Mouse (Mus musculus): ENCODE measurements around the gene Pik3r5. TPM values are rescaled to one million over a fixed set of nuclear protein-coding genes. Genes with fewer than 3 reads are reported as not detected.

The Pik3r5 gene
- polyA plus RNA-seq (2012; rRNA removed) (0.66 and 0.76 TPM in 2 replicates), polyA plus RNA-seq (2014; fragmentation: Nextera tagmentation; extraction: Ambion mirVana) (0.38 and 0.46 TPM in 2 replicates)

DNA sequence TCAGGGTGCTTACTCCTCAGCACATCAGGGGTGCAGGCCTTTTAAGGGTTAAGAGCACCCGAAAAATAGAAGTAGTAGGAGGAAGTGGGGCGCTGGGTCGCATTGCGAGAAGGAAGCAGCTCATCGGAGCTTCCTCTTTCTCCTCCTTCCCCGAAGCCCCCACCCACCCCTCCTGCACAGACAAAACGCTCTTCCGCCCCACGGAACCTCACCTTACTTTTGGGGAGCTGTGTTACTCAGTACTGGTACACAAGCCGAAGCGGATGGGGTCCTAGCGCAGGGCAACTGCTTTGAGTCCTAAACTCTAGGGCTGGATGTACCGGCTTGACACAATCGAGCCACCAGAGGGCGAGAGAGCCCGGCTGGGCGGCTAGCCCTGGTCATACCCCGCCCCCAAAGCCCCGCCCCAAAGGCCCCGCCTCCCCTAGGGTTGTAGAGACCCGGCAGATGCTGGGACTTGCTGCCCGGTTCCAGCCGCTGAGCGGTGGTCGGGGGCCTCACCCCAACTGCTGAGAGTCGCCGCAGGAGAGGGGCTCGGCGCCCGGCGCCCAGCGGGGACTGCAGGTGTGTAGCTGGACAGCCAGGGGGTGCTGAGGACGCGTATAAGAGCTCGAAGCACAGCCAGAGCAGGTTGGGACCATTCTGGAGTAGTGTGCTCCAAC is at the start of gene Pik3r5:
Gene Pik3r5, plus strand, starts transcription at position 423 of the 662 bp plus-strand sequence.
- no peaks in the 10 kb centered on the region for H3K36me3 ChIP-seq (replicated peaks; ENCODE audit: control insufficient read depth, insufficient read depth, low read depth)
- H3K9ac ChIP-seq (replicated peaks): no peak within 1 kb of the TSS
- 0 out of 4 replicates have a peak, but pooled peaks cover 0 to 2% of the 10 kb centered on the region in 2 experiments for H3K4me1 ChIP-seq (replicated peaks; ENCODE audit: control insufficient read depth in 2 of 2, insufficient read depth in 2 of 2, low read length in 1 of 2)
- peak within 1 kb of the TSS; percentile 36 for H3K4me2 ChIP-seq (ENCODE audit: low read depth)
- peaks cover 3% of the 10 kb centered on the region for H3K27me3 ChIP-seq (ENCODE audit: control insufficient read depth, insufficient read depth, low read length)
- H3K27ac ChIP-seq: no peak within 1 kb of the TSS
- peak within 1 kb of the TSS; percentile 36 to 50 for H3K4me3 ChIP-seq (ENCODE audit: insufficient read depth in 1 of 2, low read depth in 2 of 2, low read length in 2 of 2)
- peak; percentile 65 for ATAC-seq (ENCODE audit: insufficient read depth)
- TF ChIP-seq EP300 (IDR thresholded peaks at IDR 0.05; ENCODE audit: low read depth) (no peak), CTCF (IDR thresholded peaks at IDR 0.05; ENCODE audit: low read depth) (peak; percentile 70)
- H3K9me3 ChIP-seq (ENCODE audit: control insufficient read depth, low read length): no peaks in the 10 kb centered on the region
- WGBS (ENCODE audit: insufficient replicate concordance): 2% methylated on average over 34 of the region's 35 CpGs
- peak; percentile 40 to 46 (median 45) for DNase-seq (ENCODE audit: low read depth in 3 of 3, low spot score in 3 of 3)

DNA sequence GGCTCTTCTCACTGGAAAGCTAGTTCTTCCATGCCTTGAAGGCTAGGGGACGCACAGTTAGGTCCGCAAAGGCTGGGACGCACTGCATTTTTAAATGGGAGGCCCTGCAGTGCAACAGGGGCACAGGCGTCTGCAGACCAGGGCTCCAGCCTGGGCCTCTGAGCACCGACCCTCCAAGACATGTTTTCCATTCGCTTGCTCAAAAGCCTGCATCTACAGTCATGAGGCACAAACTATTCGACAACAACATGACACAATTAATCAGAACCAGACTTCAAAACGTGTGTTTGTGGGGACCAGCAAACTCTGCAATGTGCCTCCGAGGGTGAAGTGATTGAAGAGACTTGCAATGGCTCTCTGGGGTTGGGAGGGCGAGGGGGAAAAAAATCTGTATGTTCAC is 48.4 kb upstream of the Pik3r5 start:
- no peak for TF ChIP-seq CTCF (IDR thresholded peaks at IDR 0.05; ENCODE audit: low read depth)
- TF ChIP-seq EP300 (IDR thresholded peaks at IDR 0.05; ENCODE audit: low read depth): no peak
- no peak overlapping the region for H3K4me2 ChIP-seq (ENCODE audit: low read depth)
- H3K36me3 ChIP-seq (replicated peaks; ENCODE audit: control insufficient read depth, insufficient read depth, low read depth): no peaks in the 10 kb centered on the region
- DNase-seq (ENCODE audit: low read depth in 3 of 3, low spot score in 3 of 3) (no peak), ATAC-seq (ENCODE audit: insufficient read depth) (no peak)
- H3K4me3 ChIP-seq (ENCODE audit: insufficient read depth in 1 of 2, low read depth in 2 of 2, low read length in 2 of 2): no peak overlapping the region
- peaks cover 72% of the 10 kb centered on the region for H3K27me3 ChIP-seq (ENCODE audit: control insufficient read depth, insufficient read depth, low read length)
- H3K4me1 ChIP-seq (replicated peaks; ENCODE audit: control insufficient read depth in 2 of 2, insufficient read depth in 2 of 2, low read length in 1 of 2): no peaks in the 10 kb centered on the region
- WGBS (ENCODE audit: insufficient replicate concordance): 4% methylated on average over 10 of the region's 10 CpGs
- H3K27ac ChIP-seq: no peak overlapping the region
- H3K9me3 ChIP-seq (ENCODE audit: control insufficient read depth, low read length): no peaks in the 10 kb centered on the region
- no peak overlapping the region for H3K9ac ChIP-seq (replicated peaks)

DNA sequence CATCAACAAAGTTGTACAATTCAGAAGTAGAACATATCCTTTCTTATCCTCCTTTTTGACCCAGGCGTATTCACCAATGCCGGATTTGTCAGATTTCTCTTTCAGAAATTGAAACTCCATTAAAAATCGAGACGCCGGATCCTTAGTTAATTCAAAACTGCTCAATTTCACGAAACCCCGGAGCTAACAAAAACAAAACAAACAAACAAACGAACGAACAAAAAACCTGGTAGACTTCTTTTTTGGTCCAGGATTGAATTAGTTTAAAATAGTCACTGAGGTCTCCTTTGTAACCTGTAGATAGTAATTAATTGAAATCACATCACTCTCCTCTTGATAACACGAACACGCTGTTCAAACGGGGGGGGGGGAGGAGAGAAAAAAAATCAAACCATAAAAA is 47.8 kb upstream of the Pik3r5 start:
- Histone ChIP-seq H3K27ac (no peak overlapping the region), H3K4me1 (replicated peaks; ENCODE audit: control insufficient read depth in 2 of 2, insufficient read depth in 2 of 2, low read length in 1 of 2) (no peaks in the 10 kb centered on the region), H3K9me3 (ENCODE audit: control insufficient read depth, low read length) (no peaks in the 10 kb centered on the region), H3K27me3 (ENCODE audit: control insufficient read depth, insufficient read depth, low read length) (peaks cover 76% of the 10 kb centered on the region), H3K9ac (replicated peaks) (no peak overlapping the region), H3K36me3 (replicated peaks; ENCODE audit: control insufficient read depth, insufficient read depth, low read depth) (no peaks in the 10 kb centered on the region), H3K4me2 (ENCODE audit: low read depth) (no peak overlapping the region), H3K4me3 (ENCODE audit: insufficient read depth in 1 of 2, low read depth in 2 of 2, low read length in 2 of 2) (no peak overlapping the region)
- DNase-seq (ENCODE audit: low read depth in 3 of 3, low spot score in 3 of 3) (no peak), ATAC-seq (ENCODE audit: insufficient read depth) (no peak)
- no peak for TF ChIP-seq EP300 (IDR thresholded peaks at IDR 0.05; ENCODE audit: low read depth)
- TF ChIP-seq CTCF (IDR thresholded peaks at IDR 0.05; ENCODE audit: low read depth): no peak
- WGBS (ENCODE audit: insufficient replicate concordance): 8% methylated on average over 12 of the region's 12 CpGs

DNA sequence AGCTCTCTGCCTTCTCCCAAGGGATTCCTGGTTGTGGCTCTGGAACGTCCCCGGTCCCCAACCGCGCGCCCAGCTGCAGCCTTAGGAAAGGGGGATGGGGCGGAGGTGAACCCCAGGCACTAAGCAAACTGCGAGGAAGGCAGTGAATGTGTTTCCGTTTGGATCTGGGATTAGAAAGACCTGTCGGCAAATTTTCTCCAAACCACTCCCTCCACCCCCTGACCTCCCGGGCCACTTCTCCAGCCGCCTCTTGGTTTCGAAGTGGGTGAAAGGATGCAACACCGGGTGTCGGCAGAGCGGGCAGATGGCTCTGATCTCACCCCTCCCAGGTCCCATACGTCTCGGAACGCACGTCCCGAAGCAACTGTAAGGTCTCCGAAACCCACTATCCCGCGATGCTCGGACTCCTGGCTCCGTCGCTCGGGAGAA is 47.3 kb upstream of the Pik3r5 start:
- DNase-seq (ENCODE audit: low read depth in 3 of 3, low spot score in 3 of 3): no peak
- Histone ChIP-seq H3K36me3 (replicated peaks; ENCODE audit: control insufficient read depth, insufficient read depth, low read depth) (no peaks in the 10 kb centered on the region), H3K4me1 (replicated peaks; ENCODE audit: control insufficient read depth in 2 of 2, insufficient read depth in 2 of 2, low read length in 1 of 2) (no peaks in the 10 kb centered on the region), H3K4me2 (ENCODE audit: low read depth) (no peak overlapping the region), H3K4me3 (ENCODE audit: insufficient read depth in 1 of 2, low read depth in 2 of 2, low read length in 2 of 2) (no peak overlapping the region), H3K9me3 (ENCODE audit: control insufficient read depth, low read length) (no peaks in the 10 kb centered on the region), H3K27me3 (ENCODE audit: control insufficient read depth, insufficient read depth, low read length) (peaks cover 78% of the 10 kb centered on the region), H3K9ac (replicated peaks) (no peak overlapping the region), H3K27ac (no peak overlapping the region)
- 3% methylated on average over 27 of the region's 27 CpGs for WGBS (ENCODE audit: insufficient replicate concordance)
- no peak for ATAC-seq (ENCODE audit: insufficient read depth)
- no peak for TF ChIP-seq CTCF (IDR thresholded peaks at IDR 0.05; ENCODE audit: low read depth)
- no peak for TF ChIP-seq EP300 (IDR thresholded peaks at IDR 0.05; ENCODE audit: low read depth)

DNA sequence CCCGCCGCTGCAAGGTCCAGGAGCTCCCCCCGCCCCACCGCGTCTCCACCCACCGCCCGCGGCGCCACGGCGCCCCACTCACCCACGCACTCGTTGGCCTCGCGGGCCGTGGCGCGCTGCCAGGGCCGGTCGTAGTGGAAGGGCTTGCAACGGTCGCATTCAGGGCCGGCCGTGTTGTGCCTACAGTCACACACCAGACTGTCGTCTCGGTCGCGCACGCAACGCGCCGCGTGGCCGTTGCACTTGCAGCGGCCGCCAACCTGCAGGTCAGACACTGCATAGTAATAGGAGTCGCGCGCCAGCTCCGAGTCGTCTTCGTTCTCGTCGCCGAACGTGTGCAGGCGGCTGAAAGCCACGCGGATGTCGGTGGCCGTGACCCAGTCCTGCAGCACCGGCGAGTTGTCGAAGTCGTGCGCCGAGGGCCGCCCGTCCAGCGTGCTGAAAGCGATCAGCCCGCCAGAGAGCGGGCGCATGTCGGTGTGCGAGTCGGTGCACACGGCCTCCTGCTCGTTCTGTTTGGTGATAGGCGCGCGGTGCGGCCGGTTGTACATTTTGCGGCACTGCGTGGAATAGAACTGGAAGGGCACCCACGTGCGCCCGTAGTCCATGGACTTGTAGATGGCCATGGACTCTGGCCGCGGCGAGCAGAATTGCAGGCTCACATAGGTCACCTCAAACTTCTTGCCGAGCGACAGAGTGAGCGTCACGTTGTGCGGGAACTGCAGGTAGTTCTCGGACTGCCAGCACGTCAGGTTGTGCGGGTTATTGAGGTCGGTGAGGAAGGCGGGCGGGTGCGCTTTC is 46.7 kb upstream of the Pik3r5 start:
- no peaks in the 10 kb centered on the region for H3K9me3 ChIP-seq (ENCODE audit: control insufficient read depth, low read length)
- H3K4me3 ChIP-seq (ENCODE audit: insufficient read depth in 1 of 2, low read depth in 2 of 2, low read length in 2 of 2): peak overlapping the region in 1 of 2 experiments; percentile 16; a peak in 2 of 4 replicates
- peaks cover 77% of the 10 kb centered on the region for H3K27me3 ChIP-seq (ENCODE audit: control insufficient read depth, insufficient read depth, low read length)
- ATAC-seq (ENCODE audit: insufficient read depth) (no peak), DNase-seq (ENCODE audit: low read depth in 3 of 3, low spot score in 3 of 3) (no peak)
- H3K4me1 ChIP-seq (replicated peaks; ENCODE audit: control insufficient read depth in 2 of 2, insufficient read depth in 2 of 2, low read length in 1 of 2): no peaks in the 10 kb centered on the region
- TF ChIP-seq EP300 (IDR thresholded peaks at IDR 0.05; ENCODE audit: low read depth) (no peak), CTCF (IDR thresholded peaks at IDR 0.05; ENCODE audit: low read depth) (no peak)
- H3K9ac ChIP-seq (replicated peaks): no peak overlapping the region
- H3K36me3 ChIP-seq (replicated peaks; ENCODE audit: control insufficient read depth, insufficient read depth, low read depth): no peaks in the 10 kb centered on the region
- 1% methylated on average over 94 of the region's 94 CpGs for WGBS (ENCODE audit: insufficient replicate concordance)
- H3K4me2 ChIP-seq (ENCODE audit: low read depth): peak overlapping the region; percentile 53; the same call in 1 of the 2 replicates
- no peak overlapping the region for H3K27ac ChIP-seq

All from liver, embryonic 14.5 days (tissue).